Mouse (Mus musculus) intestine, postnatal 0 days (tissue): Measurements from ENCODE around the gene Celsr1. TPM values are rescaled to one million over a fixed set of nuclear protein-coding genes. Genes with fewer than 3 reads are reported as not detected.
"Not testable (repeated sequence)": the region's sequence is repeated elsewhere in the genome, so short reads cannot be mapped to it uniquely, and the experiment has no call there.

Experiments
- ATAC-seq: fragments of 200-750 bp; cut with Nextera tagmentation; 2 replicates; pipeline ENCODE4 v1.8.0; 2017; ENCODE audit warnings: mild to moderate bottlenecking, moderate TSS enrichment, moderate library complexity
- H3K27ac ChIP-seq: fragments of 300-500 bp; sonication (generic); 2 replicates; pipeline ENCODE4 v1.5.1; 2014; ENCODE audit warnings: mild to moderate bottlenecking, low read depth, low read length, moderate library complexity
- H3K27me3 ChIP-seq: fragments of 300-500 bp; sonication (generic); replicated peaks from 2 replicates; pipeline ENCODE4 v1.6.1; 2014; ENCODE audit warnings: low read length, mixed read lengths; ENCODE audit not compliant: control insufficient read depth, insufficient read depth
- H3K36me3 ChIP-seq: fragments of 300-500 bp; sonication (generic); 2 replicates; pipeline ENCODE4 v1.6.1; 2014; ENCODE audit warnings: mild to moderate bottlenecking, moderate library complexity; ENCODE audit not compliant: control insufficient read depth, insufficient read depth
- H3K4me1 ChIP-seq: fragments of 300-500 bp; sonication (generic); replicated peaks from 2 replicates; pipeline ENCODE4 v1.6.1; 2014; ENCODE audit warnings: antibody characterized with exemption, low read length, mixed read lengths; ENCODE audit not compliant: control insufficient read depth, insufficient read depth
- H3K4me2 ChIP-seq: fragments of 300-500 bp; sonication (generic); replicated peaks from 2 replicates; pipeline ENCODE4 v1.6.1; 2014; ENCODE audit warnings: low read depth, mild to moderate bottlenecking, moderate library complexity
- H3K4me3 ChIP-seq: fragments of 300-500 bp; sonication (generic); 2 replicates; pipeline ENCODE4 v1.5.1; 2014; ENCODE audit warnings: low read depth, low read length
- H3K9ac ChIP-seq: fragments of 300-500 bp; sonication (generic); 2 replicates; pipeline ENCODE4 v1.6.1; 2014; ENCODE audit warnings: mild to moderate bottlenecking, low read depth, low read length
- H3K9me3 ChIP-seq: fragments of 300-500 bp; sonication (generic); 2 replicates; pipeline ENCODE4 v1.6.1; 2016; ENCODE audit warnings: mixed run types; ENCODE audit not compliant: control insufficient read depth
- CTCF ChIP-seq: sonication (generic); IDR thresholded peaks from 2 replicates; pipeline ENCODE4 v1.5.1; 2016; ENCODE audit warnings: low read depth, mild to moderate bottlenecking, control low read depth, antibody characterized with exemption, moderate library complexity
- WGBS: fragments of 180-500 bp; shearing (Covaris S2); extraction: QIAGEN DNeasy Blood & Tissue Kit; methylation state at CpG from one replicate; pipeline ENCODE4 v1.1.7; 2014; 5-methylcytosine and 5-hydroxymethylcytosine counted together
- polyA plus RNA-seq: library from polyadenylated mRNA; unstranded; fragments of >200 nt; fragmentation: Nextera tagmentation; extraction: Ambion mirVana; gene quantifications from 2 replicates; pipeline ENCODE4 v1.2.1, GENCODE M21; 2015

Celsr1 gene
- polyA plus RNA-seq, 1 experiment from 2014 or later: 0.39 TPM

DNA sequence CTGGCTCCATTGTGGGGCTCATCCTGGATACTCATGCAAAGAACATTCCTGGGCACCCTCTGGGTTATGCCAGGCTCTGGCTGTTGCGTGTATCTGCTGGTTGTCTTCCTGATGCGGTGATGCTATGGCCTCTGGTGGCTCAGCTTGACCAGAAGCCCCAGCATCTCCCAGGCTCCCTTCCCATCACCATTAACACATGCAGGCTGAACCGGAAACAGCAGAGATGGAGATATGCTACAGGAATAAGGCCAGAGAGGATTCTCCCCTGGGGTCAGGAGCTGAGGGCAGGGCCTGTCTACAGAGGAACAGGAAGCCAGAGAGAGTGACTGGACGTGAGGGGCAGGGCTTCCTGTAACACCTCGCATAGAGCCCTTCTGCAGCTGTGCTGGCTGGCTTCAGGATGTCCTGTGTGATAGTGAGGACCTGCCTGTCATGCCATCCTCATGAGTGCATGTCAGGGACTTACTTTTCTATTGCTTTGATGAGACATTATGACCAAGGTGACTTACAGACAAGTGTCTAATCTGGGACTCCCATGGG is 22.7 kb upstream of the Celsr1 start:
- H3K9ac ChIP-seq: no peak overlapping the region
- WGBS: 82% methylated on average over 5 of the region's 5 CpGs

DNA sequence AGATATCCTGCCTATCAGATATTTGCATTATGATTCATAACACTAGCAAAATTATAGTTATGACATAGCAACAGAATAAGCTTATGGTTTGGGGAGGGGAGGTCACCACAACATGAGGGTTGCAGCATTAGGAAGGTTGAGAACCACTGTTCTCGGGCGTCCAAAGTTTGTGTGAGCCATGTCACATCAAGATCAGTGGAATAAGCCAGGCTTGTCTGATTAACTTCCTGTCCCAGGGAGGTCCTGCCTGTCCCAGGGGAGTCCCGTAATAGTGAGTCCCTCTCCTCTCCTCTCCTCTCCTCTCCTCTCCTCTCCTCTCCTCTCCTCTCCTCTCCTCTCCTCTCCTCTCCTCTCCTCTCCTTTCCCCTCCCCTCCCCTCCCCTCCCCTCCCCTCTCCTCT is 21.3 kb upstream of the Celsr1 start:
- not testable (repeated sequence) for ATAC-seq, H3K4me3 ChIP-seq, H3K27me3 ChIP-seq, H3K9ac ChIP-seq, H3K36me3 ChIP-seq, H3K27ac ChIP-seq, H3K9me3 ChIP-seq, H3K4me2 ChIP-seq, H3K4me1 ChIP-seq
- WGBS: 81% methylated on average over 3 of the region's 3 CpGs

More for the DNA sequence above, 22.7 kb upstream of the Celsr1 start:
- Histone ChIP-seq H3K9me3 (no peaks in the 10 kb centered on the region), H3K27ac (no peak overlapping the region), H3K27me3 (no peaks in the 10 kb centered on the region), H3K36me3 (no peaks in the 10 kb centered on the region), H3K4me2 (no peak overlapping the region), H3K4me1 (0 out of 2 replicates have a peak, but pooled peaks cover 7% of the 10 kb centered on the region), H3K4me3 (no peak overlapping the region)
- TF ChIP-seq CTCF: no peak
- no peak for ATAC-seq

DNA sequence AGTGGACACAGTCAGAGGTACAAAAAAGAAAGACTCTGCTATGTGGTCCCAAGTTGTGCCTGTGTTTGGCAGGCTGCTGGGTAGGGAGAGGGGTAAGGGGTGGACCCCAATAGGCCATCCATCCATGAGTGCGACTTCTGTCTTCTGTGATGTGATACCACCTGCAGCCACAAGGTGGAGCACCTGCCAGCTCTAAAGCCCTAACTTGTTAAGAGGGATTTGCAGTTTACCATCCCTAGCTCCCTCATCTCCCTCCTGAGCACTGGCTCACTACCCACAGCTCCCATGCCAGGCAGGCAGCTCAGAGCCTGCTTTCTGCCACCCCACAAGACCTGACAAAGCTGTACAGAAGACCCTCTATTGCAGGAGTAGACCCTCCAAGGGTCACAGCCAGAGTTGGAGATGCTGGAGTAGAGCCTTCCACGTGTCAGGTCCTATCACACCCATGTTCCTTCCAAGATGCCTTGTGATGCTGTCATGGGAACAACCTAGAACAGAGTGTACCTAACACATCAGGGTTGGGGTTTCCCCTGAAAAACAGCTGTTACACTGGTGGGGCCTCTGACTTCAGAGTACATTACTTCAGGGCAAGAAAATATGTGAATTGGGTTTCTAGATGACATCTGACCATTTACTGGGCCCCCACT is 20.4 kb upstream of the Celsr1 start:
- no peak overlapping the region for H3K27ac ChIP-seq
- H3K4me3 ChIP-seq: no peak overlapping the region
- H3K4me2 ChIP-seq: no peak overlapping the region
- no peaks in the 10 kb centered on the region for H3K27me3 ChIP-seq
- H3K9ac ChIP-seq: no peak overlapping the region
- WGBS: 36% methylated on average over 2 of the region's 2 CpGs
- H3K4me1 ChIP-seq: no peaks in the 10 kb centered on the region
- no peaks in the 10 kb centered on the region for H3K36me3 ChIP-seq
- peak; percentile 19; the same call in 1 of the 2 replicates for ATAC-seq
- no peaks in the 10 kb centered on the region for H3K9me3 ChIP-seq
- peak; percentile 98 for TF ChIP-seq CTCF

DNA sequence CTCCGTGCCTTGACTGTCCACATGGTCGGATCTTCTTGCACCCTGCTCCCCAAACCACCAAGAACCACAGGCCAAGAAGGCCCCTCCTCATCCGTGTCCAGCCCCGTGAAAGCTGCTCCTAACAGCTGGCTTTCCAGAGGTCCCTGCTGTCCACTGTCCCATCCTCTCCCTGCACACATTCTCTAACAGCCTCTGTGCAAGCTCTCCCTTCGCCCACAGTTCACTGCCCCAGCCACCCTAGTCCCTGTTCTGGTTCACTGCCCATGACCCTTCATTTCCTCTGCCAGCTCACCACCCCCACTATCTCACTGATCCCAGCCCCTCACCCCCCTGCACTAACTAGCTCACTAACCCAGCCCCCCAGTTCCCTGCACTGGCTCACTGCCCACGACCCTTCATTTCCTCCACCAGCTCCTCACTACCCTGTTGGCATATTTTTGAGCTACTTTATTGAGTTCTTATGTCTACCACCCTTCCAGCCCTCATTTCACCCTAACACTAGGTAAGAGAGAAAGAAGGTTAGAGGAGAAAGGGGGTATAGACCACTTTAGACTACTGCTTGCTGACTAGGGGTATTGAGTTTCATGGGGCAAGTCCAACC is 18.4 kb upstream of the Celsr1 start:
- Histone ChIP-seq H3K4me3 (no peak overlapping the region), H3K4me2 (no peak overlapping the region), H3K9me3 (no peaks in the 10 kb centered on the region), H3K36me3 (no peaks in the 10 kb centered on the region), H3K4me1 (no peaks in the 10 kb centered on the region), H3K27ac (no peak overlapping the region), H3K27me3 (no peaks in the 10 kb centered on the region), H3K9ac (no peak overlapping the region)
- WGBS: 73% methylated on average over 6 of the region's 6 CpGs
- no peak for ATAC-seq
- no peak for TF ChIP-seq CTCF

DNA sequence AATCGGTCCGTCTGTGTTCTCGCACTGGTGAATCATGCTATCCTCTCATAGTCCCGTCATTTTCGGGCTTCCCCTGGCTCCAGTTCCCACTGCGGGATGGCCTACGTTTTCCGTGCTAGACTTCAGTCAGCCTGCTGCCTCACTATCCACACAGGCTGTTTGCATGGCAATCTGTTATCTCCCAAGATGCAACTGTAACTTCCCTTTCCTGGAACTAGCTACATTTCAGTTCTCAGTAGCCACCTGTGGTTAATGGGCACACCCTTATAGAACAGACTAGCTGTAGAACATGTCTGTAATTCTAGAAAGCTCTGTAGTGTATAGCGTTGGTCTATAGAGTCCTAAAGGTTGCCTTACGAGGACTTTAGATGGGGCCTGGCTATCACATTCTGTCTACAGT is 17.6 kb upstream of the Celsr1 start:
- no peak for TF ChIP-seq CTCF
- Histone ChIP-seq H3K9ac (no peak overlapping the region), H3K27ac (no peak overlapping the region), H3K27me3 (no peaks in the 10 kb centered on the region), H3K4me2 (no peak overlapping the region), H3K4me3 (no peak overlapping the region), H3K9me3 (no peaks in the 10 kb centered on the region), H3K36me3 (no peaks in the 10 kb centered on the region), H3K4me1 (no peaks in the 10 kb centered on the region)
- ATAC-seq: no peak
- WGBS: 62% methylated on average over 10 of the region's 10 CpGs

DNA sequence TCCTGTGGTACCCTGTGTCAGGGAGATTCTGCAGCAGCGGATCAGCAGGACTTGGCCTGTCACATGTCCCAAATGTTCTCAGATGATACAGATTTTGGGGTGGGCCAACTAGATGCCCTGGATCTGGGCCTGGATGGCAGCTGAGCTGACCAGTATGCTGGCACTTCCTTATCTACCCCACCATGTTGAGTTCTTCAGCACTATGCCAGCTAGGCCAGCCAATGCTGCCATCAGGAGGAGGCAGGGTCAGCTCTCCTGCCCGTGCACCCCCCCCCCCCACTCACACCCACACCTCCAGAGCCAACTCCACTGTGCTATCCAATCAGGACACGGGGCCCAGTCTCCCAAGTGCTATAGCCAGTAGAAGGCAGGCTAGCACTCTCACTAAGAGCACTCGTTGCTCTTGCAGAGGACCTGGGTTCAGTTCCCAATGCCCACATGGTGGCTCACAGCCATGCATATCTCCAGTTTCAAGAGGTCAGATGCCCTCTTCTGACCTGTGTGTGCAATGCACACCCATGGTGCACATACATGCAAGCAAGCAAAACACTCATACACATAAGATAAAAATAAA is 16.7 kb upstream of the Celsr1 start:
- ATAC-seq: no peak
- WGBS: 84% methylated on average over 3 of the region's 4 CpGs
- H3K9ac ChIP-seq: no peak overlapping the region
- H3K36me3 ChIP-seq: no peaks in the 10 kb centered on the region
- TF ChIP-seq CTCF: no peak
- no peaks in the 10 kb centered on the region for H3K9me3 ChIP-seq
- H3K27ac ChIP-seq: no peak overlapping the region
- no peak overlapping the region for H3K4me2 ChIP-seq
- H3K4me1 ChIP-seq: no peaks in the 10 kb centered on the region
- H3K4me3 ChIP-seq: no peak overlapping the region
- no peaks in the 10 kb centered on the region for H3K27me3 ChIP-seq
